Mouse (Mus musculus): ENCODE data around the gene Krtap13-1.

- TF ChIP-seq CTCF (IDR thresholded peaks at IDR 0.05; ENCODE audit: borderline replicate concordance, insufficient read depth, low read depth, low read length) (no peak), POLR2A (IDR thresholded peaks at IDR 0.05; ENCODE audit: borderline replicate concordance, insufficient read depth, low read length) (no peak)
Observed at GRCm38 (mm10) chr16:88701072-88701864, 27.4 kb upstream of the Krtap13-1 start.

All from cerebellum, adult 2 months (tissue).